Mouse (Mus musculus) T-helper 2 cell (primary cell): ENCODE results near the gene Gm21488.
"Not testable (repeated sequence)": the region's sequence is repeated elsewhere in the genome, so short reads cannot be mapped to it uniquely, and the experiment has no call there.

Experiments used
- in situ Hi-C: fragments of 300-600 bp; cut with MboI, MseI; formaldehyde crosslinking; loops from one replicate; pipeline ENCODE4 v1.15.1; 2025; ENCODE audit warnings: high pct_unique_total_duplicates

The Gm21488 gene

DNA sequence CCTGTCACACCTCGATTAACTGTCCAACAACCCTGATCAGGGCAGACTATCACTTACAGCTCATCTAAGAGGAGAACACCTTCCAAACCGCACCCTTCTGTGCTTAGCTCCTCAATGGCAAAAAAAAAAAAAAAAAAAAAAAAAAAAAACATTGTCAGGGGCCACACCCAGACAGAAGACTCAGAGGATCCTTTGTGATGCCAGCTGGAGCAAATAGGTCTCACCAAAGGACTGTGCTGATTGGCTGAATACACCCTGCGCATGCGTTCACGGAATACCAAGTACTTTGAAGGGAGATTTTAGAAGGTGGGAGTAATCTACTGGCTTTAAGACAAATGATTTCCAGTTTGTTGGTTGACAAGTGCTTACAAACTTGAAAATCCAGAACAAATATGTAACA, at the start of gene Gm21488:
TSS of gene Gm21488 (minus strand) at position 101 of the 400 bp plus-strand sequence.
- in situ Hi-C loops, result not testable (repeated sequence)
